Mouse (Mus musculus): ENCODE measurements around the gene Atrn. TPM values are rescaled to one million over a fixed set of nuclear protein-coding genes. Genes with fewer than 3 reads are reported as not detected.

Gene Atrn
- 25.9 and 37.7 TPM in 2 replicates for polyA plus RNA-seq (2012; rRNA removed)

DNA sequence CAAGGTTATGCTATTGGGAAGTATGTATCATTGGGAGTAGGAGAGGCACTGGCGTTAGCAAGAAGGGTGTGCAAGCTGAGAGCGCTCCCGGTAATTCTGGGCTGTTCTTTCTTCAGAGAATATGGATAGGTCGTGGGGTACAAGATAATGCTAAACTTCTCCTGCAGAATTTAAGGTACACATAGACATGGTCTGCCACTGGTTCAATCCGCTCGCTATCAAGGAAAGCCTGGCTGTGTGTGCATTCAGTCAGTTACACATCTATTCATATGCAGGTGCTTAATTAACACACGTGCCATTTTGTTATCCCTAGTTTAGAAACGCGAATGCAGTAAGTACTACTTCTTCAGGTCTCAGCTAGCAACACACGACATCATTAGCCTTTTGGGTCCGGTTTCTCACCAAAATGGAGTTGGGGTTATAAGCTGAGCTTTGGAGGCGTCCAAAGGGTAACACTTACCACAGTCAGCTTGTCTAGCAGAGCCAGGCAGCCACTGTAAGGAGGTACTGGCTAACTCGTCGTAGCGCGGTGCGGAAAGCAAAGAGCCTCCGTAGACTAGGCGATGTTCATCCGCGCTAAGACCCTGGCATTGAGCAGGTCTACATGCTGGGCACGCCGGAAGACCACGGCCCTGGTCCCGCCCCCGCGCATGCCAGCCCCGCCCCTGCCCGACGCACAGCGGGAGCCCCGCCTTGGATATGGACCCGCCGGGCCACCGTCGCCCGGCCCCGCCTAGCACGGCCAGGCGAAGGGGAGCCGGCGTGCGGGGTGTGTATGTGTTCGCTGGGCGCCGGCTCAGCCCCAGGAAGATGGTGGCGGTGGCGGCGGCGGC, at the start of gene Atrn, which contains the start of gene 4930402H24Rik:
TSS of gene Atrn (plus strand) at position 745 of the 833 bp plus-strand sequence.
TSS of gene 4930402H24Rik (minus strand) at position 656 of the 833 bp plus-strand sequence.
- DNase-seq (ENCODE audit: low read depth): peak; percentile 98
- TF ChIP-seq POLR2A (IDR thresholded peaks at IDR 0.05; ENCODE audit: borderline replicate concordance, extremely low read depth, insufficient read depth, insufficient read length, poor library complexity, severe bottlenecking): peak; percentile 70
- TF ChIP-seq CTCF (IDR thresholded peaks at IDR 0.05; ENCODE audit: borderline replicate concordance, extremely low read depth, insufficient read depth, insufficient read length): no peak

DNA sequence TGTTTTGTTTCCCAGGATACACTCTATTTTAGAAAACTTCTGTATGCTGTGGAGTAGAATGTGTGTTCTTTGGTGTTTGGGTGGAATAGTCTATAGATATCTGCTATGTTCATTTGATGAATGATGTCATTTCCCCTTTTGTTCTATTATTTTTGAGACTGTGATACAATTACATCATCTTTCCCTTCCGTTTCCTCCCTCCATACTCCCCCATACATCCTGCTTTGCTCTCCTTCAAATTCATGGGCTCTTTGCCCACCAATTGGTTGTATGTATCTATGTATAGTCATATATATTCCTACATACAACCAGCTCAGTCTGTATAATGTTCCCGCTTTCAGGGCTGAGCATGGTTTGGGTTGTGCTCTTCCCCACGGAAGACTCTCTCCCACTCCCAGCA, 44.2 kb upstream of the Atrn start:
- TF ChIP-seq CTCF (IDR thresholded peaks at IDR 0.05; ENCODE audit: borderline replicate concordance, extremely low read depth, insufficient read depth, insufficient read length): no peak
- no peak for TF ChIP-seq POLR2A (IDR thresholded peaks at IDR 0.05; ENCODE audit: borderline replicate concordance, extremely low read depth, insufficient read depth, insufficient read length, poor library complexity, severe bottlenecking)
- DNase-seq (ENCODE audit: low read depth): no peak

DNA sequence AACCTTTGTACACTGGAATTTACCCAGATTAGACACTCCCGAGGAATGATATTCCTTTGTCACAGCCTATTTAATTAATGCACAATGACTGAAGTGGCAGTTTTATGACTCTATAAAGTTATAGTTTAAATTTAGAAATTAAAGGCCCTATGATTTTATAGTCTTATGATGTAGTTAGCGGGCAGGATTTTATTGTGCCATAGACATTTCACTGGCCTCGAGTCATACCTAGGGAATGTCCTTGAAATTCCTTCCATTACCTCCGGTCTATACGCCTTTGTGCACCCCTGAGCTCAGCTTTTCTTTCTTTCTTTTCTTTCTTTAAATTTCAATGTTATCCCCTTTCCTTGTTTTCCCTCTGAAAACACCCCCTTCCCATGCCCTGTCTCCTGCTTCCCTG, 35.4 kb upstream of the Atrn start:
- no peak for DNase-seq (ENCODE audit: low read depth)
- TF ChIP-seq CTCF (IDR thresholded peaks at IDR 0.05; ENCODE audit: borderline replicate concordance, extremely low read depth, insufficient read depth, insufficient read length): no peak
- TF ChIP-seq POLR2A (IDR thresholded peaks at IDR 0.05; ENCODE audit: borderline replicate concordance, extremely low read depth, insufficient read depth, insufficient read length, poor library complexity, severe bottlenecking): no peak

DNA sequence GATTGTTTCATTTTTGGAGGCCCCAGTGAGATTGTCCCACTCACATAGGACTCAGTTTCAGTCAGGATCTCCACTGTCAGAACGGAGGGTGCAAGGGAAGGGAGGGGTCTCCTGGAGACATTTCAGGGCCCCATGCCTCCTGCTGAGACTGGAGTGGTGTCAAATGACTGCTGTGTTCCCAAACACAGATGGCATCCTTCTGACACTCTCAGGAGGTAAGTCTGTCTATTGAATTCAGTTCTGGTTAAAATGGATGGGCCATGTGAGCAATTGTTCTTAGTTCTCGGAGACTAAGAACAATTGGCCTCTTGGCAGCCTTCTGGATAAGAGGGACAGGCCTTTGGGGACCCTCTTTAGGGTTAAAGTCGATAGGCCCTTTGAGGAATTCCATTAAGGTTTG, 28.9 kb upstream of the Atrn start:
- no peak for DNase-seq (ENCODE audit: low read depth)
- TF ChIP-seq CTCF (IDR thresholded peaks at IDR 0.05; ENCODE audit: borderline replicate concordance, extremely low read depth, insufficient read depth, insufficient read length): no peak
- no peak for TF ChIP-seq POLR2A (IDR thresholded peaks at IDR 0.05; ENCODE audit: borderline replicate concordance, extremely low read depth, insufficient read depth, insufficient read length, poor library complexity, severe bottlenecking)

DNA sequence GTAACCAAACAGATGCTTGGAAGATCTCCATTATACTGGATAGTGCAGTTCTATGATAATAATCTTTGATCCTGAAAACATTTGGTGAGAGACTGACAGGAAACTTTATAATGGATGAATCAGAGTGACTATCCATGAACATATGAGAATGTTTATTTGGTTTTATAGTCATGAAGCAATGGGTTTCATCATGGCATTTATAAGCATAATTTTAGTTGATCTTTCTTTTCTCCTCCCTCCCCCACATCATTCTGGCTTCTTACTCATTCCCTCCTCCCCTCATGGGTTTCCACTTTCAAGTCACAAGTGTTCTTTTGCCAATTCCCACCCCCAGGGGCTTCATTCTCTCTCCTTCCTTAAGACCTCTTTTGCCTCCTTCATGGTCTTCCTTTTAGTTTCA, 19.3 kb upstream of the Atrn start:
- DNase-seq (ENCODE audit: low read depth): no peak
- TF ChIP-seq CTCF (IDR thresholded peaks at IDR 0.05; ENCODE audit: borderline replicate concordance, extremely low read depth, insufficient read depth, insufficient read length): no peak
- no peak for TF ChIP-seq POLR2A (IDR thresholded peaks at IDR 0.05; ENCODE audit: borderline replicate concordance, extremely low read depth, insufficient read depth, insufficient read length, poor library complexity, severe bottlenecking)

DNA sequence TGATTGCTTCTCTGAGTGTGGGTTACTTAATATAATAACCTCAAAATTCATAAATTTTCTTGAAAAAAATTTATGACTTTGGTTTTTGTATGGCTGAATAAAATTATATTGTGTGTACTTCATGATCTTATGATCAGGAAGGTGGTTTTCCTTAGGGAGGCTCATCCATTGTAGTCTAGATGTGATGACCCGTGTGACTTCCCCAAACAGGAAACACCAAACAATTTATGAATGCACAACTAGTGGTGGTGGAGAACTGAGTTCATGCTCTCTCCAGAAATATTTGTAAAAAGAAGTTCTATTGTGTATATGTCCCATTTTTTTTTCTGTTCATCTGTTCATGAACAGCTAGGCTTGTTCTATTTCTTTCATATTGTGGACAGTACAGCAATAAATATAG, 18.8 kb upstream of the Atrn start:
- no peak for DNase-seq (ENCODE audit: low read depth)
- TF ChIP-seq POLR2A (IDR thresholded peaks at IDR 0.05; ENCODE audit: borderline replicate concordance, extremely low read depth, insufficient read depth, insufficient read length, poor library complexity, severe bottlenecking): no peak
- TF ChIP-seq CTCF (IDR thresholded peaks at IDR 0.05; ENCODE audit: borderline replicate concordance, extremely low read depth, insufficient read depth, insufficient read length): no peak

DNA sequence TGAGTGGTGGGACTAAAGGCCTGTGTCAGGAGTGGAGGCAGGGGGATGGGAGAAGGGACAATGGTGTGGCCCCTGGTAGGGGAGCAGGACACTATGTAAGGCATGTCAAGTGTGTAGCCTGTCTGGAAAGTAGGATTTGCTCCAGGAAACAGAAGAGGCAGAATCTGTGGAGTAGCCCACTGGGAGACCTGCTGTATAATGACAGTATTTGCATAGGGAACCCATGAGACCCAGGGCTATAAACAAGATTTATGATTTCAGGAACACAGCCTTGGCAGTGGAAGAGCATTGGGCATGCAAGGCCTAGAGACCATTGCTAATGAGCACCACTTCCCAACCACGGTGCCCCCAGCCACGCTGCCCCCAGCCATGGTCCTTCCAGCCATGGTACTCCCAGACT, 9.4 kb upstream of the Atrn start:
- TF ChIP-seq CTCF (IDR thresholded peaks at IDR 0.05; ENCODE audit: borderline replicate concordance, extremely low read depth, insufficient read depth, insufficient read length): no peak
- no peak for TF ChIP-seq POLR2A (IDR thresholded peaks at IDR 0.05; ENCODE audit: borderline replicate concordance, extremely low read depth, insufficient read depth, insufficient read length, poor library complexity, severe bottlenecking)
- DNase-seq (ENCODE audit: low read depth): no peak

DNA sequence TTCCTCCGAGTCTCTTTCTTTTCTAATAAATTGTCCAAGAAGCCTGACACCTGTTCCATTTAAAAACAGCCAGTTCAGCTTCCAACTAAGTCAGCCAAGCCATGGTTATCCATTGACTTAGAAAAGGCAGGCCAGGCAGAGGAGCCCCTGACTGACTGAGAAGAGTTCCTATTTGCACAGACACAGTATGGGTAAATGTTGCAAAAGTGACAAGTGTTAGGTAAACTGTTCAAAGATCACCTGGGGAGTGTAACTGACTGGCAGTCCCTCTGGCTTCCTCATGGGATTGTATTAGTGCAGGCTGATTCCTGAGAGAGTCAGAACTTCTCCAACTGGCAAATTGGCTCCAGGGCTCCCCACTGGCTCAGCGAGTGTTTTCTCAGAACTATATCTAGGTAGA, 8.4 kb upstream of the Atrn start:
- no peak for DNase-seq (ENCODE audit: low read depth)
- TF ChIP-seq POLR2A (IDR thresholded peaks at IDR 0.05; ENCODE audit: borderline replicate concordance, extremely low read depth, insufficient read depth, insufficient read length, poor library complexity, severe bottlenecking) (no peak), CTCF (IDR thresholded peaks at IDR 0.05; ENCODE audit: borderline replicate concordance, extremely low read depth, insufficient read depth, insufficient read length) (no peak)

DNA sequence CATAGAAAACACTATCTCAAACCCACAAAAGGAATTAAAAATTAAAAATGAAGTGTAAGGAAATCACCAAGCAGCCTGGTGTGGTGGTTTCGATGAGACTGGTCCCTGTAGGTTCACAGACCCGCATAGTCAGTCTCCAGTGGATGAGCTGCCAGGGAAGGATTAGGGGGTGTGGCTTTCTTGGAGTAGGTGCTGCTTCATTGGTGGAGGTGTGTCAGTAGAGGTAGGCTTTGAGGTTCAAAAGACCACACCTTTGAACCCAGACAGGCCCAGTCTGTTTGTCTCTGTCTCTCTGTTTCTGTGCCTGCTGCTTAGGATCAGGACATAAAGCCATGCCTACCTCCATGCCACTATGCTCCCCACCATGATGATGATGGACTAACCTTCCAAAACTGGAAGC, 7.5 kb upstream of the Atrn start:
- TF ChIP-seq POLR2A (IDR thresholded peaks at IDR 0.05; ENCODE audit: borderline replicate concordance, extremely low read depth, insufficient read depth, insufficient read length, poor library complexity, severe bottlenecking) (no peak), CTCF (IDR thresholded peaks at IDR 0.05; ENCODE audit: borderline replicate concordance, extremely low read depth, insufficient read depth, insufficient read length) (no peak)
- no peak for DNase-seq (ENCODE audit: low read depth)

DNA sequence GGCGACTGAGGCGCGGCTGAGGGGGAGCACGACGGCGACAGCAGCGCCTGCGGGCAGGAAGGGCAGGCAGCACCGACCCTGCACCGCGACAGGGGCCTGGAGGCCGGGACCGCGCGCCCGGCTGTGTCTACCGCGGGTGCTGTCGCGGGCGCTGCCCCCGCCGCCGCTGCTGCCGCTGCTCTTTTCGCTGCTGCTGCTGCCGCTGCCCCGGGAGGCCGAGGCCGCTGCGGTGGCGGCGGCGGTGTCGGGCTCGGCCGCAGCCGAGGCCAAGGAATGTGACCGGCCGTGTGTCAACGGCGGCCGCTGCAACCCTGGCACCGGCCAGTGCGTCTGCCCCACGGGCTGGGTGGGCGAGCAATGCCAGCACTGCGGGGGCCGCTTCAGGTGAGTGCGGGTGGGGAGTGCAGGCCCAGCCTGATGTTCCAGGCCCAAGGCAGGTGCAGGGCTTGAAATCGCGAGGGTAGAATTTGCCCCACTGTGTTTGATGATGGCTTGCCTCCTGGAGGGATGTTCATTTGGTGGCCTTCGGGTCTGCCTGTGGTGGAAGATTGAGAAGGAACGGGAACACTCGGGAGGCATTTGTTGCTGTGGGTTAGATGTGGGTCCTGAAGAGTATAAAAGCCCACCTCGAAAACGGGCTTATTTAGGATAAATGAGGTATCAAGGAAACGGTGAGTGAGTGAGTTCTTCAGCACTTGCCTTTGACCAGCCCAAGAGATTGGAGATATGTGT, 455 bp downstream of the Atrn start:
- DNase-seq (ENCODE audit: low read depth): no peak
- TF ChIP-seq POLR2A (IDR thresholded peaks at IDR 0.05; ENCODE audit: borderline replicate concordance, extremely low read depth, insufficient read depth, insufficient read length, poor library complexity, severe bottlenecking) (no peak), CTCF (IDR thresholded peaks at IDR 0.05; ENCODE audit: borderline replicate concordance, extremely low read depth, insufficient read depth, insufficient read length) (no peak)

DNA sequence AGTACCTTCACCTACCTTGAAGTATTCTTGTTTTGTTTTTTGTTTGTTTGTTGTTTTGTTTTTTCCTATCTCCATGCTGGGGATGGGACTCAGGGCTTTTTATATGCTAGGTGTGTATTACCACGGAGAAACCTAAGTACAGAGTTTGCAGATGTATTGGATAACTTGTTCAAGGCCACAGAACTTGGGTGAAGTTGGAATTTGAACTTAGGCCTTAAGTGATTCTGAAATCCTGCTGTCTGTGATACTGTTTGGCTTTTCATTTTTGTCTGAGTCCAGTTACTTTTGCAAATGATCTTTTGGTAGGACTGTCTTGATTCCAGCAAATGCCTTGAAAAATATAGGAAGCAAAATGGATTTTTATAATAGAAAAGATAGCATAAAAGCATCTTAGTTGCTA, 5.4 kb downstream of the Atrn start:
- TF ChIP-seq POLR2A (IDR thresholded peaks at IDR 0.05; ENCODE audit: borderline replicate concordance, extremely low read depth, insufficient read depth, insufficient read length, poor library complexity, severe bottlenecking) (no peak), CTCF (IDR thresholded peaks at IDR 0.05; ENCODE audit: borderline replicate concordance, extremely low read depth, insufficient read depth, insufficient read length) (no peak)
- DNase-seq (ENCODE audit: low read depth): no peak

Data from brain, embryonic 14.5 days (tissue).